Mouse (Mus musculus): ENCODE results near the gene Calhm6. TPM values are rescaled to one million over a fixed set of nuclear protein-coding genes. Genes with fewer than 3 reads are reported as not detected.
A peak's percentile ranks its signal among the peaks of the same experiment; 100 is the strongest.

Gene Calhm6
- total RNA-seq, 2 experiments from 2014 or later, result 0.25 to 0.56 TPM

- no peak for DNase-seq (ENCODE audit: extremely low spot score in 1 of 2, low spot score in 1 of 2)
These were observed 15.6 kb downstream of the Calhm6 start for GRCm38 (mm10) chr10:34111964-34112738.

DNA sequence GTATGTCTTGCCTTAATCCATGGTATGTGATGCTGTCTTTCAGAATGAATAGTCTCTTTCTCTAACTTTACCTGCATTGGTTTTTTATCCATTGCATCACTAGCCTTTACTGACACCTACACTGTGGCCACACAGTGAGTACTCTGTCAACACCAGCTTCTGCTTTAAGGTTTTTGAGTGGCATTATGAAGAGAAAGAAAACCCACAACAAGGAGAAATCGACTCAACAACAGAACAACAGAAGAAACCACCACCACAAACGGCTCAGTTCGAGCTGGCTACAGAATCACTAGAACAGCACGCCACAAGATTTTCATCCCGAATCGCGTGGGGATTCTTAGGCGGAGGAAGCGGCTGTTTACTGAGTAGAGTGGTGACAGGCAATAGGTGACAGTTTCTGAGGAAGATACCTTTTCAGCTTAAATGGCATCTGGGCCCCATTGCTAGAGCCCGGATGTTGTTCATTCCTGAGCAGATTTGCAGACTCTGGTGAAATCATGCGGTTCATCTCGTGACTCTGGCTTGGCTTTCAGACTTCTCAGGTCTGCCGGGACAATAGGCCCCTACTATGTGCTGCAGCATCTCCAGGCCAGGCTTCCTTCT lies 16.8 kb downstream of the Calhm6 start:
- DNase-seq (ENCODE audit: extremely low spot score in 1 of 2, low spot score in 1 of 2), result no peak

DNA sequence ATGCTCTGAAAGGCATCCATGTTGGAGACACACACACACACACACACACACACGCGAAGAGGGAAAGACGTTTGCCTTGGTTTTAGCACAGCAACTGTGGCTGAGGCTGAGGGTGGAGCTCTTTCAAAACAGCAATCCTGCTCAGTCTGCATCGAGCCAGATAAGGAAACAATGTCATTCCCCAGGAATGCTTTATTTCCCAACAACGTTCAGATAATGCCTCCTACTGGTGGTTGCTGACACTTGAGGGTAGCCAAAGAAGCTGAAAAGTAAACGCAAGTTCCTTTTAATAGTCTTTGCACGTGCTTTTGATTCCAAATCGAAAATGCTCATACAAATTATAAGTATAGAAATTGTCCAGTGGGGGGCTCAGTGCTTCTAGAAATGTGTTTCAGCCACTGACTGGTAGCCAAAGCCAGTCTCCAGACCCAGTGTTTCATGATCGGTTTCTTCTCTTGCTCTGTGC lies 31.3 kb downstream of the Calhm6 start, which contains the start of gene Calhm5:
Gene Calhm5 (minus strand): TSS at position 102 of the 466 bp plus-strand sequence.
- DNase-seq (ENCODE audit: extremely low spot score in 1 of 2, low spot score in 1 of 2), result peak; percentile 16 to 29

DNA sequence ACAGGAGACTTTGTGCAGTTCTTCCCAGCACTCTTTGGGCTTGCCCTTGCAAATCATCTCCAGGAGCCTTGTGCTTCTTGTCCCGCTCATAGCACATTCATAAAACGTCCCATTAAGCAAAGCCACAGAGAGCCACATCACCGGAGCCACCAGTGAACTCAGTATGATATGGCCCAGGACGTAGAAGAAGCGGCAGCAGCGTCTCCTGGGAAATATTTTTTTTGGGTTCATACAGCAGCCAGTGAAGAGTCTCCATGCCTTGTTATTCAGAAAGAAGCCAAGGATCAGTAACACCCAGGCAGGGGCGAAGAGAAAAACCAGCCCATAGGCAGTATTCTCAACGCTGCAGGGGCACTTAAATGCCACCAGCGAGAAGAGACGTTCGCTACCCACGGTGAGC lies 31.8 kb downstream of the Calhm6 start:
- DNase-seq (ENCODE audit: extremely low spot score in 1 of 2, low spot score in 1 of 2), result no peak

DNA sequence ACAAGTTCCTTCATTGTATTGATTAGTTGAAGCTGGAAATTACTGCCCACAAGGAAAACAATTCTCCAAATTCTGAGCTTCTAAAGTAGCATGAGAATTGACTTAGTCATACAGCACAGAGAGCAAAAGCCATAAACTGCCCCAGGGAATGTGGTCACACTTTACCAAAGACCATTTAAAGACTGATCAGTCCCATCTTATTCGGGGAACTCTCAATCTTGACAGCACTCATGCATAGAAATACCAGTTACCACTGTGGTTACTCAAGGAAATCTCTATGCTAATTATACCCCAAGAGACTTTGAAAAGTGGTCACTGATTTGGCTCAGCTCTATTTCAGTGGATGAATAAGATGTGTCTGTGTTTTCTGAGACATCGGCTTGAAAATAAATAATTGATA lies 32.6 kb downstream of the Calhm6 start:
- DNase-seq (ENCODE audit: extremely low spot score in 1 of 2, low spot score in 1 of 2), result no peak

- DNase-seq (ENCODE audit: extremely low spot score in 1 of 2, low spot score in 1 of 2), result no peak
These were observed 35.9 kb downstream of the Calhm6 start for GRCm38 (mm10) chr10:34091888-34092287.

- DNase-seq (ENCODE audit: extremely low spot score in 1 of 2, low spot score in 1 of 2), result no peak
These were observed 37.3 kb downstream of the Calhm6 start for GRCm38 (mm10) chr10:34090481-34090880.

GRCm38 (mm10) chr10:34089517-34089916 lies 38.3 kb downstream of the Calhm6 start:
- DNase-seq (ENCODE audit: extremely low spot score in 1 of 2, low spot score in 1 of 2), result no peak

DNA sequence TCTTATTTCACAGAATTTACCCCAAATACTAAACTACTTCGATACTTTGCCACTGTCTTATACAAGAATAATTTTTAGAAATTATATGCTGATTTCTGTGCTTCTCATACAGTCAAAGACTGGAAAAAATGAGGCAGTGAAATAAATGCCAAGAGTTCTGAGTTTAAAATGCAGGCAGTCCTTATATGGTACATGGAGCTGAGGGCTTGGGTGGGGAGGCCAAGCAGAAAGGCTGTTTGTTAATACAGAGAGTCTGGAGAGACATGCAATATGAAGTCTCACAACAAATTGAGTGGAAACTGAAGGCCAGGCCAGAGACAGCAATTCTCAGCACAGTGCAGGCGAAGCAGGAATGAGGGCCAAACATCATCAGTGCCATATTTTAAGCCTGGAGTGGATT lies 39.3 kb downstream of the Calhm6 start:
- no peak for DNase-seq (ENCODE audit: extremely low spot score in 1 of 2, low spot score in 1 of 2)

- no peak for DNase-seq (ENCODE audit: extremely low spot score in 1 of 2, low spot score in 1 of 2)
These were observed 41.3 kb downstream of the Calhm6 start for GRCm38 (mm10) chr10:34086514-34086913.

Other genes starting within 250 kb of the Calhm6 start
- 1 to 10 TPM; 4.1 TPM for gene Rsph4a, start 222.9 kb downstream of the Calhm6 start, total RNA-seq (2021)
- 10 to 100 TPM; 12.3 to 12.9 TPM for gene Zup1, start 176.7 kb downstream of the Calhm6 start, total RNA-seq (2021)
- 100 to 1,000 TPM in 1 of 2 experiments, 10 to 100 TPM in 1; 88.4 to 105 TPM for gene Rwdd1, start 108.4 kb downstream of the Calhm6 start, total RNA-seq (2021)
- gene Trappc3l, start 90.4 kb downstream of the Calhm6 start, total RNA-seq (2021), result not detected
- not detected for gene Calhm4, start 83.7 kb downstream of the Calhm6 start, total RNA-seq (2021)
- gene Calhm5, start 31.5 kb downstream of the Calhm6 start, total RNA-seq (2021), result 1 to 10 TPM; 3.8 TPM
- 1 to 10 TPM; 5.4 to 7.1 TPM for gene Dse, start 79.7 kb upstream of the Calhm6 start, total RNA-seq (2021)
- gene Tspyl1, start 154.2 kb upstream of the Calhm6 start, total RNA-seq (2021), result 100 to 1,000 TPM; 145 to 155 TPM
- 100 to 1,000 TPM; 342 to 371 TPM for gene Tspyl4, start 169.5 kb upstream of the Calhm6 start, total RNA-seq (2021)

All from layer of hippocampus, postnatal 25 days (tissue).